Comparison of ENCODE assay signal across 19 mouse cellular contexts in genomic region chr11:61665401-61665800, GRCm38 (mm10). TPM values are rescaled to one million over a fixed set of nuclear protein-coding genes. Genes with fewer than 3 reads are reported as not detected.
A peak's percentile ranks its signal among the peaks of the same experiment; 100 is the strongest.
DNase-seq lines count a peak whose midpoint lies in the region; ATAC-seq and TF ChIP-seq lines count a peak whose summit lies in the region.
"Had no signal": no experiment of that assay in that cellular context is flagged by ENCODE, and none has a peak within 500 bp of the region (broad histone marks: within the 10 kb centered on the region; RNA-seq: fewer than 3 reads in every experiment).

No protein-coding gene starts in this region.

- H3K9me3 ChIP-seq in heart, embryonic 11.5 days (replicated peaks; ENCODE audit: control insufficient read depth, low read length), result no peaks in the 10 kb centered on the region
- no peaks in the 10 kb centered on the region for H3K9me3 ChIP-seq in CH12.LX (replicated peaks; ENCODE audit: low read length)
- no peaks in the 10 kb centered on the region for H3K9me3 ChIP-seq in liver, embryonic 12.5 days (replicated peaks)
- H3K9me3 ChIP-seq: embryonic facial prominence, embryonic 12.5 days; forebrain, embryonic 15.5 days; heart, embryonic 13.5 days; hindbrain, embryonic 13.5 days had no signal

- dilution Hi-C loops in CH12.LX (cut with MboI; ENCODE audit: extremely low pct_ligation_motif_present, extremely low pct_unique_long_range_greater_than_20kb, low sequenced_read_pairs), result no loop called here

- H3K4me2 ChIP-seq in heart, embryonic 11.5 days, result no peak overlapping the region
- no peak overlapping the region for H3K4me2 ChIP-seq in CH12.LX (ENCODE audit: insufficient read depth, low read depth, poor library complexity, severe bottlenecking)
- no peak overlapping the region for H3K4me2 ChIP-seq in liver, embryonic 12.5 days
- H3K4me2 ChIP-seq: embryonic facial prominence, embryonic 12.5 days; forebrain, embryonic 15.5 days; heart, embryonic 13.5 days; hindbrain, embryonic 13.5 days had no signal

- no peak for TF ChIP-seq RAD21 in CH12.LX (IDR thresholded peaks at IDR 0.05; ENCODE audit: low read depth, low read length)

- DNase-seq in adrenal gland, adult 2 months, result peak; percentile 79
- DNase-seq in adrenal gland, postnatal 25 days, result no peak
- no peak for DNase-seq in heart, postnatal 36 days
- DNase-seq in CH12.LX (ENCODE audit: extremely low read depth), result no peak
- no peak for DNase-seq in frontal cortex, postnatal 25 days (ENCODE audit: low spot score in 2 of 2)
- DNase-seq: kidney, adult 11 months had no signal

- H3K9ac ChIP-seq in heart, embryonic 11.5 days (ENCODE audit: low read depth, low read length), result 0 out of 2 replicates have a peak overlapping the region, but pooled peaks have one; percentile 16
- no peak overlapping the region for H3K9ac ChIP-seq in CH12.LX (ENCODE audit: insufficient read depth, low read depth)
- no peak overlapping the region for H3K9ac ChIP-seq in liver, embryonic 12.5 days
- H3K9ac ChIP-seq: embryonic facial prominence, embryonic 12.5 days; forebrain, embryonic 15.5 days; heart, embryonic 13.5 days; hindbrain, embryonic 13.5 days had no signal

- H3K4me1 ChIP-seq in heart, embryonic 11.5 days (ENCODE audit: control insufficient read depth, insufficient read depth, low read length), result no peaks in the 10 kb centered on the region; the same call in 1 of the 2 replicates
- H3K4me1 ChIP-seq in CH12.LX (ENCODE audit: control insufficient read depth in 1 of 2, insufficient read depth in 2 of 2), result peaks cover 80 to 99% of the 10 kb centered on the region in 2 experiments
- no peaks in the 10 kb centered on the region; the same call in none of the 2 replicates for H3K4me1 ChIP-seq in liver, embryonic 12.5 days
- H3K4me1 ChIP-seq: embryonic facial prominence, embryonic 12.5 days; forebrain, embryonic 15.5 days; heart, embryonic 13.5 days; hindbrain, embryonic 13.5 days had no signal

- no peak for TF ChIP-seq CTCF in CH12.LX (conservative IDR thresholded peaks at IDR 0.05 in 1 of 2, IDR thresholded peaks at IDR 0.05 in 1 of 2; ENCODE audit: low read depth in 2 of 2, low read length in 2 of 2)

- no peak for ATAC-seq in heart, embryonic 11.5 days (replicated peaks; ENCODE audit: insufficient number of reproducible peaks, low FRiP score, low TSS enrichment)
- ATAC-seq in liver, embryonic 12.5 days, result no peak
- ATAC-seq: forebrain, embryonic 15.5 days had no signal

- 70% methylated on average over 4 of the region's 4 CpGs for WGBS in heart, embryonic 11.5 days (ENCODE audit: insufficient replicate concordance)
- 74% methylated on average over 4 of the region's 4 CpGs for WGBS in liver, embryonic 12.5 days (ENCODE audit: insufficient replicate concordance)

- TF ChIP-seq POLR2A in CH12.LX (IDR thresholded peaks at IDR 0.05; ENCODE audit: low read depth, low read length), result no peak

- H3K79me2 ChIP-seq in CH12.LX (replicated peaks; ENCODE audit: control insufficient read depth, extremely low read depth, insufficient read depth, poor library complexity, severe bottlenecking), result peaks cover 62% of the 10 kb centered on the region

- intact Hi-C loops in heart, postnatal 36 days (cut with DNase I), result no loop called here

- 0 out of 2 replicates have a peak, but pooled peaks cover 2% of the 10 kb centered on the region for H3K27me3 ChIP-seq in heart, embryonic 11.5 days (ENCODE audit: control insufficient read depth, insufficient read depth, low read length)
- no peaks in the 10 kb centered on the region for H3K27me3 ChIP-seq in CH12.LX (replicated peaks)
- 0 out of 2 replicates have a peak, but pooled peaks cover 1% of the 10 kb centered on the region for H3K27me3 ChIP-seq in liver, embryonic 12.5 days (replicated peaks)
- H3K27me3 ChIP-seq: embryonic facial prominence, embryonic 12.5 days; forebrain, embryonic 15.5 days; heart, embryonic 13.5 days; hindbrain, embryonic 13.5 days had no signal

- TF ChIP-seq EP300 in CH12.LX (IDR thresholded peaks at IDR 0.05; ENCODE audit: low read length), result no peak

- no peaks in the 10 kb centered on the region for H3K36me3 ChIP-seq in heart, embryonic 11.5 days (ENCODE audit: control insufficient read depth, insufficient read depth, low read length)
- peaks cover 97 to 99% of the 10 kb centered on the region in 2 experiments for H3K36me3 ChIP-seq in CH12.LX (replicated peaks in 1 of 2; ENCODE audit: control insufficient read depth in 1 of 2, insufficient read depth in 1 of 2, low read length in 1 of 2)
- H3K36me3 ChIP-seq in liver, embryonic 12.5 days, result no peaks in the 10 kb centered on the region
- H3K36me3 ChIP-seq: embryonic facial prominence, embryonic 12.5 days; forebrain, embryonic 15.5 days; heart, embryonic 13.5 days; hindbrain, embryonic 13.5 days had no signal

- in situ Hi-C loops in CH12.LX (cut with MboI; ENCODE audit: low pct_ligation_motif_present, low pct_unique_long_range_greater_than_20kb, low sequenced_read_pairs), result loop anchor here (5.0 kb wide), 1 partner anchor 37 kb away; no protein-coding TSS in a partner anchor

- H3K27ac ChIP-seq in heart, embryonic 11.5 days (ENCODE audit: low read depth, low read length), result no peak overlapping the region
- H3K27ac ChIP-seq in CH12.LX (ENCODE audit: insufficient read depth, low read depth), result peak overlapping the region; percentile 56
- no peak overlapping the region for H3K27ac ChIP-seq in liver, embryonic 12.5 days
- H3K27ac ChIP-seq: embryonic facial prominence, embryonic 12.5 days; forebrain, embryonic 15.5 days; heart, adult 2 months; heart, embryonic 13.5 days; hindbrain, embryonic 13.5 days; hindbrain, postnatal 0 days had no signal

- H3K4me3 ChIP-seq in heart, embryonic 11.5 days (ENCODE audit: low read depth, low read length), result no peak overlapping the region
- H3K4me3 ChIP-seq in CH12.LX (replicated peaks in 1 of 3; ENCODE audit: low read depth in 2 of 3, low read length in 2 of 3, poor library complexity in 1 of 3), result no peak overlapping the region
- no peak overlapping the region for H3K4me3 ChIP-seq in liver, embryonic 12.5 days
- H3K4me3 ChIP-seq: embryonic facial prominence, embryonic 12.5 days; forebrain, embryonic 15.5 days; heart, adult 2 months; heart, embryonic 13.5 days; hindbrain, embryonic 13.5 days had no signal

TF ChIP-seq in CH12.LX, 34 proteins besides CTCF, POLR2A, EP300 and RAD21:
- no peak for TF ChIP-seq IRF4 (IDR thresholded peaks at IDR 0.05; ENCODE audit: low read depth, low read length)
- TF ChIP-seq TBP (conservative IDR thresholded peaks at IDR 0.05; ENCODE audit: low read depth, low read length), result no peak
- no peak for TF ChIP-seq JUND (conservative IDR thresholded peaks at IDR 0.05; ENCODE audit: low read depth, low read length)
- TF ChIP-seq ZMIZ1 (IDR thresholded peaks at IDR 0.05; ENCODE audit: low read depth, low read length), result no peak
- no peak for TF ChIP-seq USF1 (IDR thresholded peaks at IDR 0.05; ENCODE audit: low read depth, low read length)
- TF ChIP-seq E2F4 (IDR thresholded peaks at IDR 0.05; ENCODE audit: insufficient replicate concordance, low read depth, low read length), result no peak
- no peak for TF ChIP-seq JUN (IDR thresholded peaks at IDR 0.05; ENCODE audit: insufficient read depth, low read depth, low read length)
- TF ChIP-seq MYC (IDR thresholded peaks at IDR 0.05; ENCODE audit: low read depth, low read length), result no peak
- TF ChIP-seq ZNF384 (IDR thresholded peaks at IDR 0.05; ENCODE audit: low read depth, low read length), result no peak
- no peak for TF ChIP-seq NELFE (IDR thresholded peaks at IDR 0.05; ENCODE audit: low read depth, low read length)
- no peak for TF ChIP-seq MXI1 (IDR thresholded peaks at IDR 0.05; ENCODE audit: low read depth, low read length)
- no peak for TF ChIP-seq MEF2A (IDR thresholded peaks at IDR 0.05; ENCODE audit: borderline replicate concordance, low read depth, low read length)
- TF ChIP-seq USF2 (conservative IDR thresholded peaks at IDR 0.05; ENCODE audit: low read depth, low read length), result no peak
- TF ChIP-seq SMC3 (IDR thresholded peaks at IDR 0.05; ENCODE audit: low read depth, low read length), result no peak
- TF ChIP-seq MAZ (IDR thresholded peaks at IDR 0.05; ENCODE audit: low read depth, low read length), result no peak
- no peak for TF ChIP-seq ELF1 (IDR thresholded peaks at IDR 0.05; ENCODE audit: low read depth, low read length)

RNA-seq across cellular contexts. Expression of gene Grap, which starts 12.3 kb away (rescaled TPM):
- 10 to 100 TPM in 1 of 2 experiments, 1 to 10 TPM in 1; 5.4 to 10.7 TPM for total RNA-seq in adrenal gland, adult 2 months (2021)
- polyA plus RNA-seq in adrenal gland, adult 2 months (2012; rRNA removed), result 10.4 and 12.4 TPM in 2 replicates
- 9.4 and 10.9 TPM in 2 replicates for total RNA-seq in adrenal gland, postnatal 25 days (2021)
- polyA plus RNA-seq in heart, embryonic 11.5 days (2014; fragmentation: Nextera tagmentation; extraction: Ambion mirVana), result 7.3 and 8.9 TPM in 2 replicates
- total RNA-seq in heart, postnatal 36 days (2021), result 10 to 100 TPM; 11.5 to 15.0 TPM
- total RNA-seq in CH12.LX (2012; rRNA removed) (379 and 412 TPM in 2 replicates), CH12.LX (2014; rRNA removed) (264 and 274 TPM in 2 replicates)
- polyA plus RNA-seq in CH12.LX (2012; ENCODE audit: insufficient read length, low read depth), result 280 and 294 TPM in 2 replicates
- 6.4 and 8.8 TPM in 2 replicates for polyA plus RNA-seq in liver, embryonic 12.5 days (2016; fragmentation: Nextera tagmentation; extraction: Ambion mirVana)

RNA-seq across cellular contexts. Expression of gene Fam83g, which starts 18.5 kb away (rescaled TPM):
- 1 to 10 TPM in 1 of 2 experiments, under 1 TPM in 1; 0.78 to 2.7 TPM for total RNA-seq in adrenal gland, adult 2 months (2021)
- 1.7 and 2.1 TPM in 2 replicates for polyA plus RNA-seq in adrenal gland, adult 2 months (2012; rRNA removed)
- total RNA-seq in adrenal gland, postnatal 25 days (2021), result 1.6 and 2.7 TPM in 2 replicates
- 1.6 and 2.0 TPM in 2 replicates for polyA plus RNA-seq in heart, embryonic 11.5 days (2014; fragmentation: Nextera tagmentation; extraction: Ambion mirVana)
- under 1 TPM; 0.11 to 0.16 TPM for total RNA-seq in heart, postnatal 36 days (2021)
- total RNA-seq in CH12.LX (2012; rRNA removed) (50.4 and 63.7 TPM in 2 replicates), CH12.LX (2014; rRNA removed) (17.2 and 19.2 TPM in 2 replicates)
- polyA plus RNA-seq in CH12.LX (2012; ENCODE audit: insufficient read length, low read depth), result 17.8 and 19.1 TPM in 2 replicates
- polyA plus RNA-seq in liver, embryonic 12.5 days (2016; fragmentation: Nextera tagmentation; extraction: Ambion mirVana), result 8.2 and 8.5 TPM in 2 replicates

RNA-seq across cellular contexts. Expression of gene Slc5a10, which starts 55.2 kb away (rescaled TPM):
- under 1 TPM; 0.14 to 0.24 TPM for total RNA-seq in adrenal gland, adult 2 months (2021)
- 0.07 and 0.10 TPM in 2 replicates for polyA plus RNA-seq in adrenal gland, adult 2 months (2012; rRNA removed)
- not detected in 2 replicates for total RNA-seq in adrenal gland, postnatal 25 days (2021)
- polyA plus RNA-seq in heart, embryonic 11.5 days (2014; fragmentation: Nextera tagmentation; extraction: Ambion mirVana), result not detected in 2 replicates
- total RNA-seq in heart, postnatal 36 days (2021), result not detected
- total RNA-seq in CH12.LX (2012; rRNA removed), result 0.55 and 1.4 TPM in 2 replicates
- total RNA-seq in CH12.LX (2014; rRNA removed), result 0.61 and 0.70 TPM in 2 replicates
- 1.3 and 1.6 TPM in 2 replicates for polyA plus RNA-seq in CH12.LX (2012; ENCODE audit: insufficient read length, low read depth)
- not detected in 2 replicates for polyA plus RNA-seq in liver, embryonic 12.5 days (2016; fragmentation: Nextera tagmentation; extraction: Ambion mirVana)
- total RNA-seq: gastrocnemius, postnatal 14 days; heart, adult 2 months; hematopoietic stem cell, adult 5-6 weeks had no signal
- polyA plus RNA-seq: forebrain, embryonic 11.5 days; forebrain, embryonic 15.5 days; heart, adult 2 months; heart, postnatal 0 days; hindbrain, embryonic 13.5 days; intestine, embryonic 14.5 days had no signal

Comparison
In these comparisons a context has a peak if more than half of its experiments do, and no peak if none do; other contexts are left out.
1. RNA of gene Grap, which starts 12.3 kb away (total RNA-seq): 264 to 412 TPM in CH12.LX; 11.5 to 15.0 TPM in heart, postnatal 36 days, 5.4 to 10.7 TPM in adrenal gland, adult 2 months and 9.4 to 10.9 TPM in adrenal gland, postnatal 25 days; every median in the first group is over 10 times any median in the second.